Mouse (Mus musculus): ENCODE data around the gene Atp6v0b. TPM values are rescaled to one million over a fixed set of nuclear protein-coding genes. Genes with fewer than 3 reads are reported as not detected.

The Atp6v0b gene
- total RNA-seq (2021) = 10 to 100 TPM; 55.4 to 57.6 TPM
- long read RNA-seq, experiment 1, transcript Atp6v0b-201 (8 exons, 1,000 nt) = major isoform, 78 of 88 reads
- long read RNA-seq, experiment 1, partial matches to known transcripts = 4 of 88 reads
- long read RNA-seq, experiment 1, other reads (novel, unspliced or antisense) = 5 of 88 reads
- long read RNA-seq, experiment 2, transcript Atp6v0b-201 (8 exons, 1,000 nt) = major isoform, 79 of 91 reads
- long read RNA-seq, experiment 2, partial matches to known transcripts = 10 of 91 reads
- long read RNA-seq, experiment 2, other reads (novel, unspliced or antisense) = 1 of 91 reads

GRCm38 (mm10) chr4:117887133-117887532 is at the start of gene Atp6v0b:
TSS of gene Atp6v0b (minus strand) at chr4:117887333.
- intact Hi-C loops (cut with DNase I; ENCODE audit: low total_unique reads) = no loop called here

GRCm38 (mm10) chr4:117934081-117934480 is 46.9 kb upstream of the Atp6v0b start:
- no peak for DNase-seq
- intact Hi-C loops (cut with DNase I; ENCODE audit: low total_unique reads) = no loop called here

More at GRCm38 (mm10) chr4:117887133-117887532, at the start of gene Atp6v0b:
- DNase-seq = peak; percentile 94

GRCm38 (mm10) chr4:117933248-117933647 is 46.1 kb upstream of the Atp6v0b start:
- intact Hi-C loops (cut with DNase I; ENCODE audit: low total_unique reads) = no loop called here
- DNase-seq = no peak

GRCm38 (mm10) chr4:117929391-117929881 is 42.3 kb upstream of the Atp6v0b start, which contains the start of gene Artn:
TSS of gene Artn (minus strand) at chr4:117929763.
- DNase-seq = peak; percentile 45
- intact Hi-C loops (cut with DNase I; ENCODE audit: low total_unique reads) = loop anchor here (5.0 kb wide), 1 partner anchor 358 kb away; no protein-coding TSS in a partner anchor

GRCm38 (mm10) chr4:117928699-117929241 is 41.6 kb upstream of the Atp6v0b start:
- DNase-seq = peak; percentile 55
- intact Hi-C loops (cut with DNase I; ENCODE audit: low total_unique reads) = loop anchor here (5.0 kb wide), 1 partner anchor 359 kb away; no protein-coding TSS in a partner anchor

GRCm38 (mm10) chr4:117928234-117928633 is 41.1 kb upstream of the Atp6v0b start:
- DNase-seq = no peak
- intact Hi-C loops (cut with DNase I; ENCODE audit: low total_unique reads) = loop anchor here (5.0 kb wide), 1 partner anchor 359 kb away; no protein-coding TSS in a partner anchor

GRCm38 (mm10) chr4:117926545-117927482 is 39.7 kb upstream of the Atp6v0b start:
- intact Hi-C loops (cut with DNase I; ENCODE audit: low total_unique reads) = loop anchor here (2.0 to 5.0 kb wide), 2 partner anchors 154 to 360 kb away; no protein-coding TSS in a partner anchor
- DNase-seq = peak; percentile 42

GRCm38 (mm10) chr4:117924916-117925315 is 37.8 kb upstream of the Atp6v0b start:
- intact Hi-C loops (cut with DNase I; ENCODE audit: low total_unique reads) = loop anchor here (5.0 kb wide), 1 partner anchor 362 kb away; no protein-coding TSS in a partner anchor
- DNase-seq = no peak

GRCm38 (mm10) chr4:117923450-117923849 is 36.3 kb upstream of the Atp6v0b start:
- intact Hi-C loops (cut with DNase I; ENCODE audit: low total_unique reads) = no loop called here
- DNase-seq = no peak

- intact Hi-C loops (cut with DNase I; ENCODE audit: low total_unique reads) = no loop called here
- no peak for DNase-seq
Observed at GRCm38 (mm10) chr4:117921358-117921757, 34.2 kb upstream of the Atp6v0b start.

- intact Hi-C loops (cut with DNase I; ENCODE audit: low total_unique reads) = loop anchor here (10.0 kb wide), 1 partner anchor 84 kb away; the partner anchor contains the start of gene Slc6a9
Observed at GRCm38 (mm10) chr4:117918762-117919161, 31.6 kb upstream of the Atp6v0b start.

GRCm38 (mm10) chr4:117918261-117918660 is 31.1 kb upstream of the Atp6v0b start:
- no peak for DNase-seq
- intact Hi-C loops (cut with DNase I; ENCODE audit: low total_unique reads) = loop anchor here (10.0 kb wide), 1 partner anchor 83 kb away; the partner anchor contains the start of gene Slc6a9

More at GRCm38 (mm10) chr4:117918762-117919161, 31.6 kb upstream of the Atp6v0b start:
- no peak for DNase-seq

GRCm38 (mm10) chr4:117917847-117918246 is 30.7 kb upstream of the Atp6v0b start:
- intact Hi-C loops (cut with DNase I; ENCODE audit: low total_unique reads) = loop anchor here (10.0 kb wide), 1 partner anchor 83 kb away; the partner anchor contains the start of gene Slc6a9
- no peak for DNase-seq

- no peak for DNase-seq
- intact Hi-C loops (cut with DNase I; ENCODE audit: low total_unique reads) = loop anchor here (10.0 kb wide), 1 partner anchor 83 kb away; the partner anchor contains the start of gene Slc6a9
Observed at GRCm38 (mm10) chr4:117917402-117917801, 30.3 kb upstream of the Atp6v0b start.

- DNase-seq = no peak
- intact Hi-C loops (cut with DNase I; ENCODE audit: low total_unique reads) = loop anchor here (10.0 kb wide), 1 partner anchor 82 kb away; the partner anchor contains the start of gene Slc6a9
Observed at GRCm38 (mm10) chr4:117916386-117916785, 29.3 kb upstream of the Atp6v0b start.

- intact Hi-C loops (cut with DNase I; ENCODE audit: low total_unique reads) = loop anchor here (10.0 kb wide), 1 partner anchor 81 kb away; the partner anchor contains the start of gene Slc6a9
- no peak for DNase-seq
Observed at GRCm38 (mm10) chr4:117915489-117916105, 28.5 kb upstream of the Atp6v0b start.

GRCm38 (mm10) chr4:117914591-117915442 is 27.7 kb upstream of the Atp6v0b start, which contains the start of gene Ipo13:
TSS of gene Ipo13 (minus strand) at chr4:117914999.
- intact Hi-C loops (cut with DNase I; ENCODE audit: low total_unique reads) = loop anchor here (10.0 kb wide), 1 partner anchor 80 kb away; the partner anchor contains the start of gene Slc6a9
- peak; percentile 92 for DNase-seq

All from gastrocnemius, postnatal 14 days (tissue).